Mouse (Mus musculus) thymus, adult 2 months (tissue): ENCODE measurements around the gene Mecom.
A peak's percentile ranks its signal among the peaks of the same experiment; 100 is the strongest.

Source experiments
- CTCF ChIP-seq: fragments of 200-500 bp; IDR thresholded peaks from 2 replicates; pipeline ENCODE4 v1.5.1; 2012; ENCODE audit warnings: mild to moderate bottlenecking, control low read depth, low read length, moderate library complexity, borderline replicate concordance; ENCODE audit not compliant: control insufficient read depth, poor library complexity, insufficient read depth; ENCODE audit errors: extremely low read depth
- POLR2A ChIP-seq: fragments of 200-500 bp; IDR thresholded peaks from 2 replicates; pipeline ENCODE4 v1.6.1; 2012; ENCODE audit warnings: mild to moderate bottlenecking, low read length, control low read depth, moderate library complexity; ENCODE audit not compliant: control insufficient read depth, poor library complexity, insufficient read depth; ENCODE audit errors: extremely low read depth

DNA sequence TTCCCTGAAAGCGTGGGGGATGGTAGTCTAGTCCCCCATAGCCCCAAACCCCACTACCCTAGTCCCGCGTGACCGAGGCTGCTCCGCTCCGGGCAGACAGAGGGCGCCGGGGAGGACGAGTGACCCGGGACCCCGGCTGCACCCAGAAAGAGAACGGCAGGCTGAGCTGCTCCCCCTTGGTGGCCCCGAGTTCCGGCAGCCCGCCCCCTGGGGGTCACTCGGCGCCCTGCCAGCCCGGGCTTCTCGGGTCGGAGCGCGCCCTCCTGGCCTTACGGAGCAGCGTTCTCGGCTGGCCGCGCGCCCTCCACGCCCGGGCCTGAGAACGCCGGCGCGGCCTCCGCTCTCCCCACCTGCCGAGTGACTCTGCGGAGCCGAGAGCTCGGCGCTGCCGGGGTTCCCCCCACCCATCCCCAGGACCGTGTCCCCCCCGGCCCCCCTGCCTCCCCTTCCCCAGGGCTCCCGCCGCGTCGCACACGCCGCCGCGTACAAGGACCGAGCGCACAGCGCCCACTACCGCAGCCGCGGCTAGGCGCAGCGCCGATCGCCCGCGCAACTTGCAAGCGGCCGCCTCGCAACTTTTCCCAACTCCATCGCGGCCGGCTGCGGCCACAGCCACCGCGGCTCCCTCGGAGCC lies 39.4 kb downstream of the Mecom start:
- 0 out of 2 replicates have a peak, but pooled peaks have one; percentile 15 for TF ChIP-seq CTCF
- TF ChIP-seq POLR2A, result no peak
